Mouse (Mus musculus) stomach, embryonic 16.5 days (tissue): Measurements from ENCODE around the gene Sec11a. TPM values are rescaled to one million over a fixed set of nuclear protein-coding genes. Genes with fewer than 3 reads are reported as not detected.

Experiments used
- ATAC-seq: fragments of 200-750 bp; cut with Nextera tagmentation; 2 replicates; pipeline ENCODE4 v1.8.0; 2017; ENCODE audit warnings: moderate number of reproducible peaks, moderate TSS enrichment; ENCODE audit not compliant: insufficient read depth, low FRiP score
- H3K27ac ChIP-seq: fragments of 300-500 bp; sonication (generic); 2 replicates; pipeline ENCODE4 v1.5.1; 2014; ENCODE audit warnings: low read length
- H3K27me3 ChIP-seq: fragments of 300-500 bp; sonication (generic); 2 replicates; pipeline ENCODE4 v1.6.1; 2014; ENCODE audit warnings: low read length, control low read depth, mixed read lengths; ENCODE audit not compliant: control insufficient read depth, insufficient read depth
- H3K36me3 ChIP-seq: fragments of 300-500 bp; sonication (generic); 2 replicates; pipeline ENCODE4 v1.6.1; 2014; ENCODE audit warnings: low read length; ENCODE audit not compliant: control insufficient read depth, insufficient read depth
- H3K4me1 ChIP-seq: fragments of 300-500 bp; sonication (generic); 2 replicates; pipeline ENCODE4 v1.6.1; 2014; ENCODE audit warnings: low read length, control low read depth, mixed read lengths; ENCODE audit not compliant: control insufficient read depth, insufficient read depth
- H3K4me2 ChIP-seq: fragments of 300-500 bp; sonication (generic); 2 replicates; pipeline ENCODE4 v1.6.1; 2014; ENCODE audit warnings: low read depth, low read length, mixed read lengths
- H3K4me3 ChIP-seq: fragments of 300-500 bp; sonication (generic); replicated peaks from 2 replicates; pipeline ENCODE4 v1.5.1; 2014; ENCODE audit warnings: mild to moderate bottlenecking, low read length
- H3K9ac ChIP-seq: fragments of 300-500 bp; sonication (generic); 2 replicates; pipeline ENCODE4 v1.6.1; 2014; ENCODE audit warnings: low read length
- H3K9me3 ChIP-seq: fragments of 300-500 bp; sonication (generic); replicated peaks from 2 replicates; pipeline ENCODE4 v1.6.1; 2016; ENCODE audit warnings: low read length, control low read depth; ENCODE audit not compliant: control insufficient read depth
- WGBS: fragments of 180-500 bp; shearing (Covaris S2); extraction: QIAGEN DNeasy Blood & Tissue Kit; methylation state at CpG from one replicate; pipeline ENCODE4 v1.1.7; 2014; 5-methylcytosine and 5-hydroxymethylcytosine counted together
- polyA plus RNA-seq: library from polyadenylated mRNA; unstranded; fragments of >200 nt; fragmentation: Nextera tagmentation; extraction: Ambion mirVana; gene quantifications from 2 replicates; pipeline ENCODE4 v1.2.1, GENCODE M21; 2015

The Sec11a gene
- polyA plus RNA-seq, result 227 and 228 TPM in 2 replicates

DNA sequence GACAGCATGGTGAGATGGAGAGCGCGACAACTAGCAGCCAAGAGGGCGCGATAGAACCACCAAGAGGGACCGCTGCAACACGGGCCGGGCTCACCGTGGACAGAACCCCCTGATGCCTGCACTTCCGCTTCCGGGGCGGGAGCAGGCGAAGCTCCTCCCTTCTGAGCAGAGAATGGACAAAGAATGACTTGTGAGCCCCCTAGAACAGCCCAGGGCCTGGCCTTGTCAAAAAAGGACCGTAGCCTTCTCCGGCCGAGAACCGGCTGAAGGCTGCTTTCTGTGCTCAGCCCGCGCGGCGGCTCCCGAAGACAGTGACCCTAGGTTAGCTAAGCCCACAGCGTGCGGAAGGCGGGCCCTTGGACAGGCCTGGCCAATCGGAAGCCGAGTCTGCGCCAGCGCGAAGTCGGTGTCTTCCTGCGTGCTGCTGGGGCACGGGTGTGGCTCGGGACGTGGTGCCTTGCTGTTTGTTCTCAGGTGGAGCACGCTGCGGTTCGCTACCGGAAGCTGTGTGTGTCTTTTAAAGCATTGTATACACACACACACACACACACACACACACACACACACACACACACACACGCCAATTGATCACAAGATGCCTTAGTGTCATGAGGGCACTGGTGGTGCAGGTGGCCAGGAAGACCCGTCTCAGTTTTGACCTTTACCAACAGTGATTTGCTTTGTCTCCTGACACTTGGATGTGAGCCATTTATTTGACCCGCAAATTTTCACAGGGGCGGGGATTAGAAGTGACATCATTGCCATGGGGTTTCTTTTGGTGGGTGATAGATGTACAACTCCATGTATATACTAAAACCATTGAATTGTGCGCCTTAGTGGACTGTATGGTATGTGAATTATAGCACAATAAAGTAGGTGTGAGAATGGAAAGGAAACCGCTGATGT, at the start of gene Sec11a:
Gene Sec11a, minus strand, starts transcription at position 336 of the 906 bp plus-strand sequence.
- H3K4me3 ChIP-seq, result peak within 1 kb of the TSS; percentile 81
- no peaks in the 10 kb centered on the region for H3K27me3 ChIP-seq
- peak within 1 kb of the TSS; percentile 84 for H3K9ac ChIP-seq
- peak; percentile 99 for ATAC-seq
- peaks cover 14% of the 10 kb centered on the region for H3K4me1 ChIP-seq
- H3K36me3 ChIP-seq, result no peaks in the 10 kb centered on the region
- peak within 1 kb of the TSS; percentile 94 for H3K27ac ChIP-seq
- no peaks in the 10 kb centered on the region for H3K9me3 ChIP-seq
- H3K4me2 ChIP-seq, result peak within 1 kb of the TSS; percentile 88
- 2% methylated on average over 44 of the region's 44 CpGs for WGBS

DNA sequence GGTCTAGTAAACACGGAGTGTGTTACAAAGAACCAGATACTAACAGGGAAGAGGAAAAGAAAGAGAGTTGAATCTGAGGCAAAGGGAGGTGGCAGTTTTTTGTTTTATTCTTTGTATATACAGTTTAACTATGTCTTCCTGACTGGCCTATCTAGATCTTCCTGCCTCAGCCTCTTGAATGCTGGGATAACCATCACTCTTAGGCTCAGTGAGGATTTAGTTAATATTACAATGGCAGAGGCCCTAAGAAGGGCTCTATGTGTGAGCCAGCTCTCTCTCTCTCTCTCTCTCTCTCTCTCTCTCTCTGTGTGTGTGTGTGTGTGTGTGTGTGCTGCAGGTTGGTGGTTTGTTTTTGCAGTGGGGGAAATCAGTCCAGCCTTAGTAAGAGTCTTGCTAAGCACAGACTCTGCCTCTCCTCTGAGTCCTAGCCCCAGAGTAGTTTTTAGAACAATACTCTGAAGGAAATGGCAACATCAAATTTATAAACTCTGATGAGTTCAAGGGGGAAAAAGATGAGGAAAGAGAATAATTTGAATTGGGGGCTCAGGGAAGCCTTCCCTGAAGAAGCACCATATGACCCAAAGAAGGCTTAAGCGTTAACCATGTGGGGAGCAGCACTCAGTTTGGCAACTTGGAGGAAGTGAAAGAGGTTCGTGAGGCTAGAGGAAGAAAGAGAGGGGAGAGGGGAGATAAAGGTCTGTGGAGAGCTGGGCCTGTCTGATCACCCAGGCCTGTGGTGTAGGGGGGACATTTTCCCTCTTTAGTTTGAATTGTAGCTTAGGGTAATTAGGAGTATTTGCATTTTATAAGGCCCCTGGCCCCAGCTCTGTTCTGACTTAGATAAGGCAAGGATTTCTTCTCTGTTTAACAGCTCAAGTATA, 47.9 kb upstream of the Sec11a start:
- Histone ChIP-seq H3K4me2 (peak overlapping the region; percentile 93), H3K27ac (no peak overlapping the region), H3K4me1 (peaks cover 24% of the 10 kb centered on the region), H3K9ac (no peak overlapping the region), H3K4me3 (peak overlapping the region; percentile 98; the same call in 1 of the 2 replicates), H3K27me3 (no peaks in the 10 kb centered on the region), H3K36me3 (no peaks in the 10 kb centered on the region), H3K9me3 (no peaks in the 10 kb centered on the region)
- WGBS, result 56% methylated on average over 3 of the region's 3 CpGs
- no peak for ATAC-seq

DNA sequence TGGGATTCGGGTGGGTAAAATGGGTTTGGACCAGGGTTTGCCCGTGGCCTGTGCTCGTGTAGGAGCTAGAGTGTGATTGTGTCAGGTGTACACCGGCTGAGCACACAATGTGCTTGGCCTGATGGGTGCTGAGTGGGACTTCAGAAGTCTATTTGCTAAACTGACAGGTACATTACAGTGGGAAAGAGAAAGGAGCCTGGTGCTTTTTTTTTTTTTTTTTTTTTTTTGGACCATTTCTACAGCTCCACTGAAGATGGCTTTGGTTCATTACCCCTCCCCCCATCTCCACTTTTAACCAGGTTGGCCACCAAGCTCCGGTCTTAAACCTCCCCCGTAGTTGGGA, 47.1 kb upstream of the Sec11a start:
- H3K27me3 ChIP-seq, result no peaks in the 10 kb centered on the region
- WGBS, result 34% methylated on average over 6 of the region's 6 CpGs
- no peaks in the 10 kb centered on the region for H3K9me3 ChIP-seq
- no peak for ATAC-seq
- H3K4me3 ChIP-seq, result peak overlapping the region; percentile 98
- H3K4me1 ChIP-seq, result peaks cover 24% of the 10 kb centered on the region
- no peaks in the 10 kb centered on the region for H3K36me3 ChIP-seq
- no peak overlapping the region for H3K27ac ChIP-seq
- H3K9ac ChIP-seq, result peak overlapping the region; percentile 100
- H3K4me2 ChIP-seq, result peak overlapping the region; percentile 93

DNA sequence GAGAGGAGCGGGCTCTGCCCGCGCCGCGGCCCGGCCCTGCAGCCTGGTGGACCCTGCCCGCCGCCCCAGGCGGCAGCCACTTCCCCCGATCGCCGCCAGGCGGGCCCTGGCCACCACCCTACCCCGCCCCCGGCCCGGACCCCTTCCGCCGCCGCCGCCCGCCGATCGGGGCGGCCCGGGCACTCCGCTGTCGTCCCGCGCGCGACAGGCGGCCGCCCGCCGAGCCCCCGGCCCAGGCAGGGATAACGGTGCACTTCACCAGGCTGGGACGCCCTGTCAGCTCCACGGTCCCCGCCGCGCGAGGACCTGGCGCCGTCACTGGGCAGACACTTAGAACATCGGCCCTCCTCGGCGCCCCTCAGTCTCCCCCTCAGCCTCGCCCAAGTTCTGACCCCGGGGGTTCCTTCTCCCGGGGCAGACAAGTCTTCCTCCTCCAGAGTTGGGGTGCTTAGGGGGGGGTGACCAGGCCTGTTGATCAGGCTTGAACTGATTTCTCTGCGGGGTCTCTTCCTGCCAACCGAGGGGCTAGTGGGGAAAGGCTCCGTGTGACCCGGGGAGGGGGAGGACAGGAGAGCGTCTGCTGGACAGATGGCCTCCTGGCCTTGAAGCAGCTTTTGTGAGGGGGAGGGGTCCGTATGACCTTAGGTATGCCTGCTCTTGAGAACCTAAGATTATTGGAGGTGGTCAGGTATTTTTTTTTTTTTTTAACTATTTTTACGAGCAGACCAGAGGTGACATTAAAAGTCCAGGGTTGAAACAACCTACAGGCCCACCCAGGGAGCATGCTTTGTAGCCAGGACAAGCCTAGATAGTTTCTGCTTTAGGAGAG, 46.5 kb upstream of the Sec11a start:
- Histone ChIP-seq H3K4me3 (peak overlapping the region; percentile 98), H3K27ac (peak overlapping the region; percentile 96), H3K27me3 (no peaks in the 10 kb centered on the region), H3K4me2 (peak overlapping the region; percentile 93), H3K9me3 (no peaks in the 10 kb centered on the region), H3K4me1 (peaks cover 24% of the 10 kb centered on the region), H3K9ac (peak overlapping the region; percentile 100), H3K36me3 (no peaks in the 10 kb centered on the region)
- 2% methylated on average over 44 of the region's 58 CpGs for WGBS
- ATAC-seq, result peak; percentile 83

DNA sequence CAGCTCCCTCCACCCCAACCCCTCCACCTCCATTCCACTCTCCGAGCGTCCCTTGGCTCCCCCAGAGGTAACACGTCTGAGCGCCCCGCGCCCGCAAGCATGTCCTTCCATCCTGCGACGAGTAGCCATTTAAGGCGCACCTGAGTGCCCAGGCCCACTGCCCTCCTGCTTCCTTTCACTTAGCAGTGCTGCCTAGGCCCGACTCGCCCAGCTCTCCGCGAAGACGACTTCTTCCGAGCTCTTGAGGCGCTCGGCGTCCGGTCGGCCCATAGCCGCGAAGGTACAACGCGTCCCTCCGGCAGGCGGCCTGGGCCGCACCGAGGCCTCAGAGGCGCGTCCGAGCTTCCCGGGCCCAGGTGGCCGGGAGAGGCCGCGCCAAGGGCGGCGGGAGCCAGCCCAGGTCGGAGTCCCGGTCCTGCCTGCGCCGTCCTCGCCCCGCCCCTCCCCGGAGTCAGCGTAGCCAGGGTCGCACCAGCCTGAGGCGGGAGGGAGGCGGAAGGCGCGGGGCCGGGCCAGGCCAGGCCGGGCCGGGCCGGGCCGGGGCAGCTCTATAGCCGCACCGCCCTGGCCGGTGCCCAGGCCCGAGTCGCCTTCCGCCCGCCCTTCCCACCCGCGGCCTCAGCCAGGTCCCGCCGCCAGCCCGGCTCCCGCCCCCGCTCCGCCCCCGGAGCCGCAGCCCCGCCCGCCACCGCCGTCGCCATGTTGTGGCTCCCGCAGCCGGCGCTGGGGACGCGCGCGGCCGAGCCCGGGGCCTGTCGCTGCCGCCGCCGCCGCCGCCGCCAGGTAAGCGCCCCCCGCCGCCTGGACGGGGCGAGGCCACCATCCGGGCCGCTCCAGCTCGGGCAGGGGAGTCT, 45.6 kb upstream of the Sec11a start, which contains the start of gene Zfp592:
Gene Zfp592, plus strand, starts transcription at position 702 of the 854 bp plus-strand sequence.
- peak within 1 kb of the TSS; percentile 95 for H3K4me2 ChIP-seq
- H3K9me3 ChIP-seq, result no peaks in the 10 kb centered on the region
- peaks cover 24% of the 10 kb centered on the region for H3K4me1 ChIP-seq
- H3K27ac ChIP-seq, result peak within 1 kb of the TSS; percentile 96
- under 1% methylated on average over 87 of the region's 102 CpGs for WGBS
- peak; percentile 93 for ATAC-seq
- peak within 1 kb of the TSS; percentile 98 for H3K4me3 ChIP-seq
- H3K9ac ChIP-seq, result peak within 1 kb of the TSS; percentile 100
- no peaks in the 10 kb centered on the region for H3K36me3 ChIP-seq
- no peaks in the 10 kb centered on the region for H3K27me3 ChIP-seq

DNA sequence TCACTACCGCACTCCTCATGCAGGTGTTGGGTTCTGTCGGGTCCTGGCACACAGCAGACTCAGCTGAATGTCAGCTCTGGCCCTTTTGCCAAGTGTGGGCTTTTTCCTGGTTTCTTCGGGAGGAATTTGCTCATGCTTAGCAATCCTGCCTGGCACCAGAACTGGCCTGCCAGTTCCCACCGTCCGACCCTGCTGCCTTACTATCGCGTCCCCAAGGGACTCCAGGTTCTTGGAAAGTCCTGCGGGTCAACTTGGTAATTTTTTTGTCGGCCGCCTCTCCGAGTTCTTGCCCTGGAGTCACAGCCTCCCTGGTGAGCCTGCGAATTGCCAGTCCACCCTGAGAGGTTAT, 45.0 kb upstream of the Sec11a start:
- peak overlapping the region; percentile 95 for H3K4me2 ChIP-seq
- H3K27ac ChIP-seq, result peak overlapping the region; percentile 96
- peak overlapping the region; percentile 100 for H3K9ac ChIP-seq
- peaks cover 27% of the 10 kb centered on the region for H3K4me1 ChIP-seq
- no peaks in the 10 kb centered on the region for H3K27me3 ChIP-seq
- peak overlapping the region; percentile 98 for H3K4me3 ChIP-seq
- ATAC-seq, result no peak
- H3K9me3 ChIP-seq, result no peaks in the 10 kb centered on the region
- no peaks in the 10 kb centered on the region for H3K36me3 ChIP-seq
- 2% methylated on average over 12 of the region's 12 CpGs for WGBS

- peak overlapping the region; percentile 100 for H3K9ac ChIP-seq
- H3K27me3 ChIP-seq, result no peaks in the 10 kb centered on the region
- H3K4me1 ChIP-seq, result peaks cover 22% of the 10 kb centered on the region
- H3K36me3 ChIP-seq, result no peaks in the 10 kb centered on the region
- WGBS, result 48% methylated on average over 6 of the region's 6 CpGs
- H3K27ac ChIP-seq, result peak overlapping the region; percentile 96
- ATAC-seq, result no peak
- H3K4me2 ChIP-seq, result peak overlapping the region; percentile 95
- H3K4me3 ChIP-seq, result peak overlapping the region; percentile 98
- H3K9me3 ChIP-seq, result no peaks in the 10 kb centered on the region
Measured at GRCm38 (mm10) chr7:80992063-80992462, 44.5 kb upstream of the Sec11a start.

- Histone ChIP-seq H3K27me3 (no peaks in the 10 kb centered on the region), H3K4me3 (peak overlapping the region; percentile 98), H3K9me3 (no peaks in the 10 kb centered on the region), H3K4me2 (peak overlapping the region; percentile 95), H3K4me1 (peaks cover 26% of the 10 kb centered on the region), H3K9ac (no peak overlapping the region; the same call in 1 of the 2 replicates), H3K27ac (no peak overlapping the region; the same call in 1 of the 2 replicates), H3K36me3 (no peaks in the 10 kb centered on the region)
- ATAC-seq, result no peak
- 87% methylated on average over 5 of the region's 5 CpGs for WGBS
Measured at GRCm38 (mm10) chr7:80991589-80991988, 44.0 kb upstream of the Sec11a start.
